Mouse (Mus musculus) stomach, postnatal 0 days (tissue): Measurements from ENCODE around the gene Pdik1l. TPM values are rescaled to one million over a fixed set of nuclear protein-coding genes. Genes with fewer than 3 reads are reported as not detected.

Source experiments
- ATAC-seq: fragments of 200-750 bp; cut with Nextera tagmentation; 2 replicates; pipeline ENCODE4 v1.8.0; 2017; ENCODE audit not compliant: low FRiP score, low TSS enrichment
- DNase-seq: peaks from one replicate; pipeline ENCODE4 v3.0.0-alpha.2; 2016; ENCODE audit warnings: low spot score
- H3K27ac ChIP-seq: fragments of 300-500 bp; sonication (generic); replicated peaks from 2 replicates; pipeline ENCODE4 v1.5.1; 2014; ENCODE audit warnings: mild to moderate bottlenecking, control low read depth
- H3K27me3 ChIP-seq: fragments of 300-500 bp; sonication (generic); 2 replicates; pipeline ENCODE4 v1.6.1; 2014; ENCODE audit warnings: low read length; ENCODE audit not compliant: control insufficient read depth, insufficient read depth
- H3K36me3 ChIP-seq: fragments of 300-500 bp; sonication (generic); 2 replicates; pipeline ENCODE4 v1.6.1; 2014; ENCODE audit warnings: low read length, mixed read lengths; ENCODE audit not compliant: control insufficient read depth, insufficient read depth
- H3K4me1 ChIP-seq: fragments of 300-500 bp; sonication (generic); replicated peaks from 2 replicates; pipeline ENCODE4 v1.6.1; 2014; ENCODE audit warnings: antibody characterized with exemption; ENCODE audit not compliant: control insufficient read depth, insufficient read depth
- H3K4me2 ChIP-seq: fragments of 300-500 bp; sonication (generic); replicated peaks from 2 replicates; pipeline ENCODE4 v1.6.1; 2014; ENCODE audit warnings: low read depth, mild to moderate bottlenecking, control low read depth, moderate library complexity
- H3K4me3 ChIP-seq: fragments of 300-500 bp; sonication (generic); 2 replicates; pipeline ENCODE4 v1.5.1; 2014; ENCODE audit warnings: low read depth, low read length, control low read depth
- H3K9ac ChIP-seq: fragments of 300-500 bp; sonication (generic); 2 replicates; pipeline ENCODE4 v1.6.1; 2014; ENCODE audit warnings: mild to moderate bottlenecking, low read length, control low read depth, mixed read lengths
- H3K9me3 ChIP-seq: fragments of 300-500 bp; sonication (generic); 2 replicates; pipeline ENCODE4 v1.6.1; 2016; ENCODE audit warnings: low read length; ENCODE audit not compliant: control insufficient read depth
- CTCF ChIP-seq: IDR thresholded peaks from 2 replicates; pipeline ENCODE4 v1.5.1; 2016; ENCODE audit warnings: antibody characterized with exemption, low read depth, mild to moderate bottlenecking, moderate library complexity
- EP300 ChIP-seq: optimal IDR thresholded peaks from 2 replicates; pipeline ENCODE3; 2016; ENCODE audit warnings: antibody characterized with exemption
- WGBS: fragments of 180-500 bp; shearing (Covaris S2); extraction: QIAGEN DNeasy Blood & Tissue Kit; methylation state at CpG from one replicate; pipeline ENCODE4 v1.1.7; 2014; 5-methylcytosine and 5-hydroxymethylcytosine counted together
- polyA plus RNA-seq: library from polyadenylated mRNA; unstranded; fragments of >200 nt; fragmentation: Nextera tagmentation; extraction: Ambion mirVana; gene quantifications from 2 replicates; pipeline ENCODE4 v1.2.1, GENCODE M21; 2015

Gene Pdik1l
- polyA plus RNA-seq, 1 experiment from 2014 or later, result 8.4 TPM

DNA sequence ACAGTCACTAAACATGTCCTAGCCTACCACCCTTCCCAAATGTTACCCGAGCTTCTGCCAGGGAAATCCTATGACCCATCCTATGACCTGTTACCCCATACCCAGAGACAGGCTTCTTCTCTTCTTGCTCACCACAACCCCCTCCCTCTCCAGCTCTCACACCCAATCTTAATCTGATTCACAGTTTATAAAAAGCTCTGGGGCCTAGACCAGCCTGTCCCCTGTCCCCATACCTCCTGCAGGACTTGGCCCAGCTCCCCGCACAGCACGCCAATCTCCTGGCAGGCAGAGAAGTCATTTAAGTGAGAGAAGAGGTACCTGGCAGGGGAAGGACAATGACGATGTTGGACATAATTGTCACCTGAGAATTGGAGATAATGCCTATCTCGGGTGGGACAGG is 52.8 kb downstream of the Pdik1l start:
- no peak for DNase-seq
- Histone ChIP-seq H3K27me3 (no peaks in the 10 kb centered on the region), H3K27ac (no peak overlapping the region), H3K4me1 (no peaks in the 10 kb centered on the region), H3K9me3 (no peaks in the 10 kb centered on the region), H3K36me3 (no peaks in the 10 kb centered on the region), H3K4me3 (no peak overlapping the region), H3K4me2 (no peak overlapping the region), H3K9ac (no peak overlapping the region)
- ATAC-seq, result no peak
- 75% methylated on average over 5 of the region's 5 CpGs for WGBS
- TF ChIP-seq EP300, result no peak
- TF ChIP-seq CTCF, result no peak

DNA sequence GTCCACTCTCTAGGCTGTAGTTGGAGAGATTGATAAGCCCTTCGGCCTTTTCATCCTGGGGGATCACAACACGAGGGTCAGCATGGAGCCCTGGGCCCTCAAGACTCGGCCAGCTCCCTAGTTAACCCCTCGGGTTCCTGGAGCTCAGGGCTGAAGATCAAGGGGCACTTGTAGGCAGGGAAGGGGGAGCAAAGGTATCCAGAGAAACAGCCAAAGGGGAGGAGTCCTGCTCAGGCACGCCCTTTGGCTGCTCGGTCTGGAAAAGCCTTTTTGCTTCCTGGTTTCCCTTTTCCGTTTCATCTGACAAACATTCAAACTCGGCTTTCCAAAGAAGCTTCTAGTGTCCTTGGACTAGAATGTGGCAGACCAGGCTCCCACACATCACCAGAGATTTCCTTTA is 57.3 kb downstream of the Pdik1l start:
- Histone ChIP-seq H3K4me2 (no peak overlapping the region), H3K9ac (no peak overlapping the region), H3K36me3 (no peaks in the 10 kb centered on the region), H3K4me1 (no peaks in the 10 kb centered on the region), H3K9me3 (no peaks in the 10 kb centered on the region), H3K27me3 (no peaks in the 10 kb centered on the region), H3K4me3 (no peak overlapping the region), H3K27ac (no peak overlapping the region)
- WGBS, result 23% methylated on average over 8 of the region's 8 CpGs
- DNase-seq (peak; percentile 49), ATAC-seq (peak; percentile 45)
- TF ChIP-seq CTCF (no peak), EP300 (no peak)

DNA sequence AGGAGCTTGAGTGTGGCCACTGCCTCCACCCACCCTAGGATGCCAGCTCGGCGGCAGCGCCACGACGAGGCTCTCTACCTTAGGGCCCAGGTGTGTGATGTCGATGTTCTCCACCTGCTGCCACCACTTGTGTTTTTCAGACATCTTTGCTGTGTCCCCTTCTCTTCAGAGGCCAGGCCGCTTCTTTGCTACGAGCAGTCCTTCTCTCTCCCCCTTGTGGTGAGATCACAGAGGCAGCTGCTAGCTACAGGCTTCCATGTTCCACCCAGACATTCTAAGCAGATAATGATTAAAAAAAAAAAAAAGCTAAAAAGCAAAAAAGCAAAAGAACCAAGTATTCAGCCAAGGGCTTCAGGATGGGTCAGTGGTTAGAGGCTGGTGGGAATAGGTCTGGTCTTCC is 60.5 kb downstream of the Pdik1l start, which contains the start of gene Catsper4:
TSS of gene Catsper4 (minus strand) at position 190 of the 400 bp plus-strand sequence.
- no peaks in the 10 kb centered on the region for H3K4me1 ChIP-seq
- no peak within 1 kb of the TSS for H3K4me3 ChIP-seq
- 71% methylated on average over 8 of the region's 8 CpGs for WGBS
- no peak within 1 kb of the TSS for H3K4me2 ChIP-seq
- H3K36me3 ChIP-seq, result no peaks in the 10 kb centered on the region
- H3K27ac ChIP-seq, result no peak within 1 kb of the TSS
- ATAC-seq, result no peak
- peak; percentile 55 for TF ChIP-seq CTCF
- TF ChIP-seq EP300, result no peak
- no peak for DNase-seq
- H3K27me3 ChIP-seq, result no peaks in the 10 kb centered on the region
- H3K9me3 ChIP-seq, result no peaks in the 10 kb centered on the region
- no peak within 1 kb of the TSS for H3K9ac ChIP-seq

Other genes with a start within 250 kb of the Pdik1l start
- not detected in 2 replicates for gene Zfp683, start 234.1 kb downstream of the Pdik1l start, polyA plus RNA-seq
- gene Crybg2, start 227.1 kb downstream of the Pdik1l start, polyA plus RNA-seq, result 15.6 and 21.6 TPM in 2 replicates
- gene Cd52, start 192.8 kb downstream of the Pdik1l start, polyA plus RNA-seq, result 18.0 and 20.3 TPM in 2 replicates
- gene Ubxn11, start 185.3 kb downstream of the Pdik1l start, polyA plus RNA-seq, result 1.3 TPM in 2 replicates
- 522 and 533 TPM in 2 replicates for gene Sh3bgrl3, start 159.1 kb downstream of the Pdik1l start, polyA plus RNA-seq
- 87.6 and 102 TPM in 2 replicates for gene Cep85, start 100.8 kb downstream of the Pdik1l start, polyA plus RNA-seq
- not detected in 2 replicates for gene Gm7534, start 84.9 kb downstream of the Pdik1l start, polyA plus RNA-seq
- 0.11 and 0.19 TPM in 2 replicates for gene Catsper4, start 60.5 kb downstream of the Pdik1l start, polyA plus RNA-seq
- 9.4 and 9.5 TPM in 2 replicates for gene Cnksr1, start 49.5 kb downstream of the Pdik1l start, polyA plus RNA-seq
- 0.21 and 0.31 TPM in 2 replicates for gene E130218I03Rik, start 44.2 kb downstream of the Pdik1l start, polyA plus RNA-seq
- 12.1 and 12.6 TPM in 2 replicates for gene Zfp593, start 42.3 kb downstream of the Pdik1l start, polyA plus RNA-seq
- not detected in 2 replicates for gene Gm30191, start 41.0 kb downstream of the Pdik1l start, polyA plus RNA-seq
- 3.7 and 4.2 TPM in 2 replicates for gene Grrp1, start 33.8 kb downstream of the Pdik1l start, polyA plus RNA-seq
- 0.07 and 0.13 TPM in 2 replicates for gene Trim63, start 27.2 kb upstream of the Pdik1l start, polyA plus RNA-seq
- 0.06 and 0.07 TPM in 2 replicates for gene Slc30a2, start 55.3 kb upstream of the Pdik1l start, polyA plus RNA-seq
- 1.8 and 2.1 TPM in 2 replicates for gene Extl1, start 96.0 kb upstream of the Pdik1l start, polyA plus RNA-seq
- 16.8 and 17.1 TPM in 2 replicates for gene Pafah2, start 108.4 kb upstream of the Pdik1l start, polyA plus RNA-seq
- 358 and 380 TPM in 2 replicates for gene Stmn1, start 180.4 kb upstream of the Pdik1l start, polyA plus RNA-seq
- gene Paqr7, start 208.8 kb upstream of the Pdik1l start, polyA plus RNA-seq, result 51.8 and 56.4 TPM in 2 replicates
- 3.5 and 3.8 TPM in 2 replicates for gene Aunip, start 223.1 kb upstream of the Pdik1l start, polyA plus RNA-seq
- gene Mtfr1l, start 247.5 kb upstream of the Pdik1l start, polyA plus RNA-seq, result 64.7 and 70.3 TPM in 2 replicates